Mouse (Mus musculus) spleen, postnatal 0 days (tissue): ENCODE measurements around the gene Tgif2lx1. TPM values are rescaled to one million over a fixed set of nuclear protein-coding genes. Genes with fewer than 3 reads are reported as not detected.

Experiments
- polyA plus RNA-seq: library from polyadenylated mRNA; unstranded; fragments of >200 nt; fragmentation: Nextera tagmentation; extraction: Ambion mirVana; gene quantifications from 2 replicates; pipeline ENCODE4 v1.2.1, GENCODE M21; 2015

Tgif2lx1 gene
- polyA plus RNA-seq = not detected in 2 replicates

GRCm38 (mm10) chrX:118480637-118481036 lies at the start of gene Tgif2lx1:
Tgif2lx1 (minus strand) TSS chrX:118480737.

Other genes starting within 250 kb of the Tgif2lx1 start
- not detected in 2 replicates for gene Tgif2lx2, start 53.5 kb downstream of the Tgif2lx1 start, polyA plus RNA-seq